Mouse (Mus musculus) activated CD4-positive, CD25-positive, alpha-beta regulatory T cell (primary cell): Measurements from ENCODE around the gene Csta1. TPM values are rescaled to one million over a fixed set of nuclear protein-coding genes. Genes with fewer than 3 reads are reported as not detected.

Experiments used
- polyA plus RNA-seq, 2 experiments: library from polyadenylated mRNA; unstranded; fragments of 100-300 nt; shearing (Covaris generic); gene quantifications; one replicate each; pipeline ENCODE4 v1.2.1; 2017

Gene Csta1
- under 1 TPM in 1 of 2 experiments, not detected in 1; 0.65 TPM for polyA plus RNA-seq

DNA sequence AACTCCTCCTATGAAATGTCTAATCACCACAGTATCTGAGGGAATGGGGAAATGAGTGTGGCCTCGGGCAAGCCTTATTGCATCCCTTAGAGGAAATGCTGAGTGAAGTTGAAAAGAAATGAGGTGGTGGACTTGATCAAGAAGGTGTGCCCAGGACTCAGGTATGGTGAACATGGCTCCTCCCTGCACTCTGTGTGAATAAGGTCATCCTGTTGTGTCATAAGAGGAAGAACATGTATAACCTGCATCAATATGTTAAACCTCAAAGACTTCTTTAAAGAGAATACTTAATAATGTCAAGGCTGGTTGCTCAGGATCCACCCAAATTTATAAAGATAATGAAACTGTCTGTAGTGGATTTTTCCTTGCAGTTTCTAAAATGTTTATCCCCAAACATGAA, at the start of gene Csta1:
Csta1 (minus strand) TSS at position 101 of the 400 bp plus-strand sequence.

DNA sequence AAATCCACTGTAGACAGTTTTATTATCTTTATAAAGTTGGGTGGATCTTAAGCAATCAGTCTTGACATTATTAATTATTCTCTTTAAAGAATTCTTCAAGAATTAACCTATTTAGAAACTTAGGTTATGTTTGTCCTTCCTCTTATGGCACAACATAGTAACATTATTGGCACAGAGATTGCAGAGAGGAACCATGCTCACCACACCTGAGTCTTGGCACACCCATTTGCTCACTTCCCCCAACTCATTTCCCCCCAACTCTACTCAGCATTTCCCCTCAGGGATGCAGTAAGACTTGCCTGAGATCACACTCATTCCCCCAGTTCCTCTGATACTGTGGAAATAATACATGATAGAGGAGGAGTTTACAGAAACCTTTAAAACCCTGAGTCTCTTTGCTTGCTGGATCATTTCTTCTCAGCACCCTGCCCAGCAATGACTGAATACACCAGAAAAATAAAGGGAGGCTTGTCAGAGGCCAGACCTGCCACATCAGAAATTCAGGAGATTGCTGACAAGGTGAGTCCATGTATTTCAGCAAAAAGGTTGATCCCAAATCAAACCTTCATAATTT, 25.4 kb upstream of the Csta1 start, which contains the start of gene Stfa2l1:
Stfa2l1 (plus strand) TSS at position 410 of the 574 bp plus-strand sequence.

GRCm38 (mm10) chr16:36071450-36072379, 59.3 kb downstream of the Csta1 start, which contains the start of the genes Fam162a and Ccdc58:
Gene Fam162a (minus strand): TSS chr16:36071594.
Gene Ccdc58 (plus strand): TSS chr16:36071685.

Other genes with a start within 250 kb of the Csta1 start
- gene Parp9, start 192.8 kb downstream of the Csta1 start, polyA plus RNA-seq: 100 to 1,000 TPM; 124 to 132 TPM
- gene Dtx3l, start 192.1 kb downstream of the Csta1 start, polyA plus RNA-seq: 100 to 1,000 TPM in 1 of 2 experiments, 10 to 100 TPM in 1; 70.1 to 103 TPM
- gene Kpna1, start 152.5 kb downstream of the Csta1 start, polyA plus RNA-seq: 10 to 100 TPM; 50.4 to 64.1 TPM
- gene Wdr5b, start 90.1 kb downstream of the Csta1 start, polyA plus RNA-seq: 1 to 10 TPM; 5.1 to 8.6 TPM
- 100 to 1,000 TPM; 108 to 121 TPM for gene Fam162a, start 59.6 kb downstream of the Csta1 start, polyA plus RNA-seq
- gene Ccdc58, start 59.6 kb downstream of the Csta1 start, polyA plus RNA-seq: 10 to 100 TPM; 28.4 to 30.6 TPM
- gene Stfa2l1, start 25.6 kb upstream of the Csta1 start, polyA plus RNA-seq: not detected
- gene Gm5483, start 53.0 kb upstream of the Csta1 start, polyA plus RNA-seq: not detected
- not detected for gene Gm5416, start 79.2 kb upstream of the Csta1 start, polyA plus RNA-seq
- not detected for gene 2010005H15Rik, start 90.2 kb upstream of the Csta1 start, polyA plus RNA-seq
- gene Stfa1, start 145.7 kb upstream of the Csta1 start, polyA plus RNA-seq: not detected
- gene BC117090, start 203.1 kb upstream of the Csta1 start, polyA plus RNA-seq: not detected
- gene BC100530, start 236.5 kb upstream of the Csta1 start, polyA plus RNA-seq: not detected